Mouse (Mus musculus) small intestine, adult 2 months (tissue): Measurements from ENCODE around the gene Gm10322.

Experiments
- CTCF ChIP-seq: fragments of 200-500 bp; IDR thresholded peaks from 2 replicates; pipeline ENCODE4 v1.5.1; 2012; ENCODE audit warnings: low read depth, mild to moderate bottlenecking, control low read depth, inconsistent platforms, low read length, moderate library complexity, mixed read lengths; ENCODE audit not compliant: insufficient replicate concordance, insufficient read length; ENCODE audit errors: extremely low read depth
- POLR2A ChIP-seq: fragments of 200-500 bp; IDR thresholded peaks from 2 replicates; pipeline ENCODE4 v1.6.1; 2012; ENCODE audit warnings: low read depth, mild to moderate bottlenecking, control low read depth, inconsistent platforms, low read length, moderate library complexity

DNA sequence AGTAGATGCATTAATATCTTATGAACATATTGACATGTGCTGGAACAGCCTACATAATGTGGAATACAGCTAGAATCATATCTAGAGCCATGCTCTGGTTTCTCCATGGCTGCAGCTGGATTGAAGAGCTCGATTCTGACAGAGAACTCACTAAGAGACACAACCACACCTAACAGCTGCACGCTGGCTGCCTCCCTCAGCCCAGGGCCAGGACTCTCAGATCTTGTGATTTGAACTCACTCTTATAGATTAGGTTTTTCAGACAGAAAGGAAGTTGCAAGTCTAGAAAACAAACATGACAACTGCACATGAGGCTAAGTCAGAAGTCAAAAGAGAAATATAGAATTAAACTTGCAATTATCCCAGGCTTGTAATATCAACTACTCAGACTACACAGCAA is 45.1 kb upstream of the Gm10322 start:
- TF ChIP-seq CTCF (no peak), POLR2A (no peak)
